Mouse (Mus musculus): Measurements from ENCODE around the gene Gm11554.

DNA sequence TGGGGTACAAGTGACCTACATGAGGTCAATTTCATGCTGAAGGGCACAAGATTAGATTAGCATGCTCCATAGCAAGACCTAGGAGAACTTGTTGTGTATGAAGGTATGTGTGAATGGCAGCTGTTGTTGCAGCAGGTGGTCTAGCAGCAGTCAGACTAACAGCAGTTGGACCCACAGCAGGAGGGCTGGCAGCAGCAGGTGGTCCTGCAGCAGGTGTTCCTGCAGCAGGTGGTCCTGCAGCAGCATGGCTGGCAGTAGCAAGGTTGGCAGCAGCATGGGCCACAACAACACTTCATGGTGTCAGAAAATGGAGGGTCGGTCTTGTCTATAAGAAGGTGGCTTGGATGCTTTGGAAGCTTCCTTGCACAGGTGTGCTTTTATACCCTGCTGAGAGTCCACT lies 45.4 kb downstream of the Gm11554 start:
- TF ChIP-seq CTCF (conservative IDR thresholded peaks at IDR 0.05 in 1 of 2, IDR thresholded peaks at IDR 0.05 in 1 of 2; ENCODE audit: low read depth in 2 of 2, low read length in 2 of 2) (no peak), POLR2A (IDR thresholded peaks at IDR 0.05; ENCODE audit: low read depth, low read length) (no peak), SMC3 (IDR thresholded peaks at IDR 0.05; ENCODE audit: low read depth, low read length) (no peak), MAFK (IDR thresholded peaks at IDR 0.05; ENCODE audit: insufficient replicate concordance, low read length) (no peak), TCF12 (IDR thresholded peaks at IDR 0.05; ENCODE audit: low read depth, low read length) (no peak), MYC (IDR thresholded peaks at IDR 0.05; ENCODE audit: low read depth, low read length) (no peak), KAT2A (IDR thresholded peaks at IDR 0.05; ENCODE audit: insufficient replicate concordance, low read length) (no peak), ETS1 (conservative IDR thresholded peaks at IDR 0.05; ENCODE audit: low read depth, low read length) (no peak), MXI1 (IDR thresholded peaks at IDR 0.05; ENCODE audit: low read depth, low read length) (no peak), CHD2 (IDR thresholded peaks at IDR 0.05; ENCODE audit: low read length) (no peak)
